Mouse (Mus musculus) forebrain, embryonic 11.5 days (tissue): ENCODE data around the gene Ocel1. TPM values are rescaled to one million over a fixed set of nuclear protein-coding genes. Genes with fewer than 3 reads are reported as not detected.

Experiments
- ATAC-seq: fragments of 200-750 bp; cut with Nextera tagmentation; replicated peaks from 2 replicates; pipeline ENCODE4 v1.8.0; 2017; ENCODE audit warnings: moderate TSS enrichment; ENCODE audit not compliant: low FRiP score
- DNase-seq: peaks from one replicate; pipeline ENCODE4 v3.0.0-alpha.2; 2017; ENCODE audit warnings: low spot score
- H3K27ac ChIP-seq: fragments of 300-500 bp; sonication (generic); 2 replicates; pipeline ENCODE4 v1.5.1; 2014; ENCODE audit warnings: low read depth, low read length
- H3K27me3 ChIP-seq: fragments of 300-500 bp; sonication (generic); 2 replicates; pipeline ENCODE4 v1.6.1; 2014; ENCODE audit warnings: mild to moderate bottlenecking, low read length, mixed read lengths; ENCODE audit not compliant: control insufficient read depth, insufficient read depth
- H3K36me3 ChIP-seq: fragments of 300-500 bp; sonication (generic); 2 replicates; pipeline ENCODE4 v1.6.1; 2014; ENCODE audit warnings: mild to moderate bottlenecking, low read length, moderate library complexity, mixed read lengths; ENCODE audit not compliant: control insufficient read depth, insufficient read depth
- H3K4me1 ChIP-seq: fragments of 300-500 bp; sonication (generic); replicated peaks from 2 replicates; pipeline ENCODE4 v1.6.1; 2014; ENCODE audit warnings: low read length, mixed read lengths; ENCODE audit not compliant: control insufficient read depth, insufficient read depth
- H3K4me2 ChIP-seq: fragments of 300-500 bp; sonication (generic); 2 replicates; pipeline ENCODE4 v1.6.1; 2014; ENCODE audit warnings: low read depth, mild to moderate bottlenecking, low read length, moderate library complexity, mixed read lengths; ENCODE audit not compliant: severe bottlenecking
- H3K4me3 ChIP-seq: fragments of 300-500 bp; sonication (generic); 2 replicates; pipeline ENCODE4 v1.5.1; 2014; ENCODE audit warnings: low read depth, low read length
- H3K9ac ChIP-seq: fragments of 300-500 bp; sonication (generic); 2 replicates; pipeline ENCODE4 v1.6.1; 2014; ENCODE audit warnings: low read length
- H3K9me3 ChIP-seq: fragments of 300-500 bp; sonication (generic); 2 replicates; pipeline ENCODE4 v1.6.1; 2016; ENCODE audit warnings: low read length, mixed read lengths; ENCODE audit not compliant: control insufficient read depth
- WGBS: fragments of 180-500 bp; shearing (Covaris S2); extraction: QIAGEN DNeasy Blood & Tissue Kit; methylation state at CpG from one replicate; pipeline ENCODE4 v1.1.7; 2014; 5-methylcytosine and 5-hydroxymethylcytosine counted together
- polyA plus RNA-seq: library from polyadenylated mRNA; unstranded; fragments of >200 nt; fragmentation: Nextera tagmentation; extraction: Ambion mirVana; gene quantifications from 2 replicates; pipeline ENCODE4 v1.2.1, GENCODE M21; 2014

The Ocel1 gene
- polyA plus RNA-seq, 1 experiment from 2014 or later = 3.3 TPM

GRCm38 (mm10) chr8:71404951-71405351, 33.9 kb downstream of the Ocel1 start:
- H3K4me3 ChIP-seq = no peak overlapping the region
- no peak overlapping the region for H3K9ac ChIP-seq
- ATAC-seq (no peak), DNase-seq (no peak)
- no peaks in the 10 kb centered on the region for H3K9me3 ChIP-seq
- no peaks in the 10 kb centered on the region for H3K27me3 ChIP-seq
- peaks cover 6% of the 10 kb centered on the region; the same call in 1 of the 2 replicates for H3K4me1 ChIP-seq
- peaks cover 6% of the 10 kb centered on the region; the same call in 1 of the 2 replicates for H3K36me3 ChIP-seq
- H3K27ac ChIP-seq = no peak overlapping the region
- peak overlapping the region; percentile 88; the same call in 1 of the 2 replicates for H3K4me2 ChIP-seq
- 88% methylated on average over 9 of the region's 9 CpGs for WGBS

- peak; percentile 89 for ATAC-seq
- 17% methylated on average over 32 of the region's 33 CpGs for WGBS
These were observed 34.5 kb downstream of the Ocel1 start, which contains the start of gene Ankle1 for GRCm38 (mm10) chr8:71405401-71406098. Gene Ankle1 (plus strand): TSS chr8:71406010.

GRCm38 (mm10) chr8:71406099-71407015, 35.3 kb downstream of the Ocel1 start:
- no peaks in the 10 kb centered on the region for H3K9me3 ChIP-seq
- DNase-seq (peak; percentile 91), ATAC-seq (peak; percentile 87)
- H3K4me2 ChIP-seq = peak overlapping the region; percentile 88
- peak overlapping the region; percentile 79 for H3K4me3 ChIP-seq
- 0 out of 2 replicates have a peak overlapping the region, but pooled peaks have one; percentile 18 for H3K27ac ChIP-seq
- WGBS = under 1% methylated on average over 54 of the region's 55 CpGs
- H3K9ac ChIP-seq = peak overlapping the region; percentile 83
- H3K27me3 ChIP-seq = no peaks in the 10 kb centered on the region
- H3K4me1 ChIP-seq = peaks cover 6% of the 10 kb centered on the region; the same call in 1 of the 2 replicates
- H3K36me3 ChIP-seq = peaks cover 6% of the 10 kb centered on the region; the same call in 1 of the 2 replicates

More at GRCm38 (mm10) chr8:71405401-71406098, 34.5 kb downstream of the Ocel1 start, which contains the start of gene Ankle1:
- Histone ChIP-seq H3K27ac (peak within 1 kb of the TSS; percentile 46; the same call in 1 of the 2 replicates), H3K4me3 (peak within 1 kb of the TSS; percentile 79), H3K4me2 (peak within 1 kb of the TSS; percentile 88), H3K9me3 (no peaks in the 10 kb centered on the region), H3K9ac (peak within 1 kb of the TSS; percentile 83), H3K36me3 (peaks cover 6% of the 10 kb centered on the region; the same call in 1 of the 2 replicates), H3K4me1 (peaks cover 6% of the 10 kb centered on the region; the same call in 1 of the 2 replicates), H3K27me3 (no peaks in the 10 kb centered on the region)
- DNase-seq = peak; percentile 98

GRCm38 (mm10) chr8:71407441-71407840, 36.3 kb downstream of the Ocel1 start:
- 93% methylated on average over 14 of the region's 14 CpGs for WGBS
- Histone ChIP-seq H3K36me3 (peaks cover 6% of the 10 kb centered on the region; the same call in 1 of the 2 replicates), H3K4me2 (no peak overlapping the region), H3K9me3 (no peaks in the 10 kb centered on the region), H3K27me3 (no peaks in the 10 kb centered on the region), H3K4me1 (peaks cover 6% of the 10 kb centered on the region; the same call in 1 of the 2 replicates), H3K4me3 (no peak overlapping the region), H3K27ac (no peak overlapping the region), H3K9ac (no peak overlapping the region)
- ATAC-seq (no peak), DNase-seq (no peak)

- Histone ChIP-seq H3K4me1 (peaks cover 6% of the 10 kb centered on the region; the same call in 1 of the 2 replicates), H3K27ac (no peak overlapping the region), H3K36me3 (peaks cover 6% of the 10 kb centered on the region; the same call in 1 of the 2 replicates), H3K4me2 (no peak overlapping the region), H3K9ac (no peak overlapping the region), H3K4me3 (no peak overlapping the region), H3K27me3 (no peaks in the 10 kb centered on the region), H3K9me3 (no peaks in the 10 kb centered on the region)
- ATAC-seq (no peak), DNase-seq (no peak)
- 99% methylated on average over 4 of the region's 4 CpGs for WGBS
These were observed 37.1 kb downstream of the Ocel1 start for GRCm38 (mm10) chr8:71408231-71408630.

GRCm38 (mm10) chr8:71411535-71412273, 40.6 kb downstream of the Ocel1 start:
- H3K27me3 ChIP-seq = no peaks in the 10 kb centered on the region
- H3K4me1 ChIP-seq = 0 out of 2 replicates have a peak, but pooled peaks cover 2% of the 10 kb centered on the region
- H3K4me3 ChIP-seq = no peak overlapping the region
- H3K9ac ChIP-seq = no peak overlapping the region
- WGBS = 49% methylated on average over 11 of the region's 11 CpGs
- ATAC-seq = no peak
- H3K9me3 ChIP-seq = no peaks in the 10 kb centered on the region
- H3K4me2 ChIP-seq = no peak overlapping the region
- DNase-seq = no peak
- peaks cover 6% of the 10 kb centered on the region; the same call in 1 of the 2 replicates for H3K36me3 ChIP-seq
- no peak overlapping the region for H3K27ac ChIP-seq

GRCm38 (mm10) chr8:71422121-71422520, 51.0 kb downstream of the Ocel1 start:
- no peak overlapping the region for H3K4me2 ChIP-seq
- H3K4me3 ChIP-seq = no peak overlapping the region
- H3K27ac ChIP-seq = no peak overlapping the region
- no peak overlapping the region for H3K9ac ChIP-seq
- ATAC-seq (no peak), DNase-seq (no peak)
- no peaks in the 10 kb centered on the region for H3K27me3 ChIP-seq
- no peaks in the 10 kb centered on the region for H3K4me1 ChIP-seq
- H3K9me3 ChIP-seq = no peaks in the 10 kb centered on the region
- H3K36me3 ChIP-seq = no peaks in the 10 kb centered on the region
